Mouse (Mus musculus) CH12F3 (cell line): ENCODE data around the gene Usp6nl.

Source experiments
- in situ Hi-C: fragments of 300-500 bp; cut with MboI; formaldehyde crosslinking; loops from 2 replicates; pipeline ENCODE4 v1.14.3; 2020; ENCODE audit warnings: low sequenced_read_pairs

The Usp6nl gene

GRCm38 (mm10) chr2:6405059-6406033 is 82.9 kb downstream of the Usp6nl start:
- in situ Hi-C loops = loop anchor here (5.0 kb wide), 1 partner anchor 183 kb away; no protein-coding TSS in a partner anchor

GRCm38 (mm10) chr2:6407711-6408110 is 85.2 kb downstream of the Usp6nl start:
- in situ Hi-C loops = loop anchor here (5.0 kb wide), 1 partner anchor 185 kb away; no protein-coding TSS in a partner anchor

GRCm38 (mm10) chr2:6412645-6413044 is 90.2 kb downstream of the Usp6nl start:
- in situ Hi-C loops = no loop called here

- in situ Hi-C loops = no loop called here
Measured at GRCm38 (mm10) chr2:6413723-6414122, 91.3 kb downstream of the Usp6nl start.

- in situ Hi-C loops = no loop called here
Measured at GRCm38 (mm10) chr2:6414400-6414799, 91.9 kb downstream of the Usp6nl start.

- in situ Hi-C loops = no loop called here
Measured at GRCm38 (mm10) chr2:6417158-6417557, 94.7 kb downstream of the Usp6nl start.

- in situ Hi-C loops = no loop called here
Measured at GRCm38 (mm10) chr2:6423661-6424550, 101.4 kb downstream of the Usp6nl start.

GRCm38 (mm10) chr2:6424851-6425250 is 102.4 kb downstream of the Usp6nl start:
- in situ Hi-C loops = no loop called here

GRCm38 (mm10) chr2:6436085-6436950 is 113.9 kb downstream of the Usp6nl start:
- in situ Hi-C loops = no loop called here

GRCm38 (mm10) chr2:6441688-6442087 is 119.2 kb downstream of the Usp6nl start:
- in situ Hi-C loops = no loop called here

- in situ Hi-C loops = no loop called here
Measured at GRCm38 (mm10) chr2:6442302-6442701, 119.8 kb downstream of the Usp6nl start.

GRCm38 (mm10) chr2:6444015-6444414 is 121.5 kb downstream of the Usp6nl start:
- in situ Hi-C loops = no loop called here

- in situ Hi-C loops = no loop called here
Measured at GRCm38 (mm10) chr2:6444723-6445169, 122.3 kb downstream of the Usp6nl start.

GRCm38 (mm10) chr2:6445858-6446257 is 123.4 kb downstream of the Usp6nl start:
- in situ Hi-C loops = no loop called here

- in situ Hi-C loops = no loop called here
Measured at GRCm38 (mm10) chr2:6448880-6449279, 126.4 kb downstream of the Usp6nl start.

GRCm38 (mm10) chr2:6449656-6450055 is 127.2 kb downstream of the Usp6nl start:
- in situ Hi-C loops = no loop called here

GRCm38 (mm10) chr2:6450544-6450943 is 128.1 kb downstream of the Usp6nl start:
- in situ Hi-C loops = no loop called here

- in situ Hi-C loops = no loop called here
Measured at GRCm38 (mm10) chr2:6454941-6455516, 132.6 kb downstream of the Usp6nl start.

- in situ Hi-C loops = no loop called here
Measured at GRCm38 (mm10) chr2:6459282-6460047, 137.0 kb downstream of the Usp6nl start.
